In genomic region chr3:110789009-110789586, GRCm38 (mm10) we compare ENCODE assay signal across 17 mouse cellular contexts.
DNase-seq lines count a peak whose midpoint lies in the region; ATAC-seq lines count a peak whose summit lies in the region.
"Had no signal": no experiment of that assay in that cellular context is flagged by ENCODE, and none has a peak within 500 bp of the region (broad histone marks: within the 10 kb centered on the region; RNA-seq: fewer than 3 reads in every experiment).

No protein-coding gene starts in this region.

- no peak overlapping the region for H3K27ac ChIP-seq in forebrain, embryonic 13.5 days
- no peak overlapping the region for H3K27ac ChIP-seq in forebrain, embryonic 10.5 days
- H3K27ac ChIP-seq in neural tube, embryonic 12.5 days: no peak overlapping the region
- H3K27ac ChIP-seq: limb, embryonic 10.5 days; liver, embryonic 14.5 days had no signal

- H3K4me2 ChIP-seq in forebrain, embryonic 13.5 days: no peak overlapping the region
- H3K4me2 ChIP-seq in neural tube, embryonic 12.5 days (replicated peaks): no peak overlapping the region

- no peaks in the 10 kb centered on the region for H3K9me3 ChIP-seq in forebrain, embryonic 13.5 days (replicated peaks)
- no peaks in the 10 kb centered on the region for H3K9me3 ChIP-seq in forebrain, embryonic 10.5 days
- no peaks in the 10 kb centered on the region for H3K9me3 ChIP-seq in neural tube, embryonic 12.5 days
- H3K9me3 ChIP-seq: limb, embryonic 10.5 days had no signal

- no peak overlapping the region for H3K9ac ChIP-seq in forebrain, embryonic 13.5 days
- H3K9ac ChIP-seq in neural tube, embryonic 12.5 days: no peak overlapping the region
- H3K9ac ChIP-seq: liver, embryonic 14.5 days had no signal

- 27% methylated on average over 4 of the region's 4 CpGs for whole genome bisulfite sequencing in forebrain, embryonic 13.5 days
- WGBS in forebrain, embryonic 10.5 days: 37% methylated on average over 4 of the region's 4 CpGs
- 45% methylated on average over 4 of the region's 4 CpGs for WGBS in neural tube, embryonic 12.5 days

- no peak for DNase-seq in forebrain, embryonic 10.5 days (ENCODE audit: extremely low spot score, low spot score)
- DNase-seq in neural tube, embryonic 10.5 days (ENCODE audit: extremely low spot score, low spot score): no peak
- DNase-seq in mesoderm, embryonic 11.5 days (ENCODE audit: low read depth, low spot score): peak; percentile 13
- no peak for DNase-seq in urinary bladder, postnatal 14 days (ENCODE audit: low spot score)
- no peak for DNase-seq in cerebellum, adult 11 months
- DNase-seq: adrenal gland, adult 8-10 months; gastrocnemius, postnatal 14 days; kidney, postnatal 14 days; lung, postnatal 36 days; right cerebral cortex, adult 18-20 months; thymus, adult 18-20 months had no signal

- no peaks in the 10 kb centered on the region for H3K36me3 ChIP-seq in forebrain, embryonic 13.5 days (ENCODE audit: poor library complexity, severe bottlenecking)
- H3K36me3 ChIP-seq in forebrain, embryonic 10.5 days (replicated peaks): no peaks in the 10 kb centered on the region
- no peaks in the 10 kb centered on the region for H3K36me3 ChIP-seq in neural tube, embryonic 12.5 days
- H3K36me3 ChIP-seq: limb, embryonic 10.5 days had no signal

- H3K4me3 ChIP-seq in forebrain, embryonic 13.5 days: no peak overlapping the region
- H3K4me3 ChIP-seq in forebrain, embryonic 10.5 days: no peak overlapping the region
- H3K4me3 ChIP-seq in neural tube, embryonic 12.5 days: no peak overlapping the region
- H3K4me3 ChIP-seq: limb, embryonic 10.5 days; myocyte had no signal

- H3K4me1 ChIP-seq in forebrain, embryonic 13.5 days: peaks cover 5% of the 10 kb centered on the region; the same call in 1 of the 2 replicates
- H3K4me1 ChIP-seq in forebrain, embryonic 10.5 days: peaks cover 12% of the 10 kb centered on the region
- peaks cover 4% of the 10 kb centered on the region; the same call in 1 of the 2 replicates for H3K4me1 ChIP-seq in neural tube, embryonic 12.5 days
- H3K4me1 ChIP-seq: limb, embryonic 10.5 days had no signal

- H3K27me3 ChIP-seq in forebrain, embryonic 13.5 days: no peaks in the 10 kb centered on the region
- H3K27me3 ChIP-seq in forebrain, embryonic 10.5 days (ENCODE audit: poor library complexity, severe bottlenecking): no peaks in the 10 kb centered on the region
- no peaks in the 10 kb centered on the region for H3K27me3 ChIP-seq in neural tube, embryonic 12.5 days (replicated peaks)

- peak; percentile 58; the same call in 1 of the 2 replicates for ATAC-seq in forebrain, embryonic 13.5 days
- 0 out of 2 replicates have a peak, but pooled peaks have one; percentile 41 for ATAC-seq in neural tube, embryonic 12.5 days (ENCODE audit: low FRiP score, low read depth)
- ATAC-seq in megakaryocyte, adult 5-6 weeks (ENCODE audit: poor library complexity, severe bottlenecking): no peak
